Comparison of ENCODE assay signal across 24 mouse cellular contexts in genomic region chr5:112293800-112294199, GRCm38 (mm10). TPM values are rescaled to one million over a fixed set of nuclear protein-coding genes. Genes with fewer than 3 reads are reported as not detected.
DNase-seq lines count a peak whose midpoint lies in the region; ATAC-seq lines count a peak whose summit lies in the region.
"Had no signal": no experiment of that assay in that cellular context is flagged by ENCODE, and none has a peak within 500 bp of the region (broad histone marks: within the 10 kb centered on the region; RNA-seq: fewer than 3 reads in every experiment).

No protein-coding gene starts in this region.

- peak; percentile 6 for DNase-seq in adrenal gland, postnatal 14 days
- DNase-seq in adrenal gland, postnatal 10 days = no peak
- no peak for DNase-seq in liver, embryonic 11.5 days (ENCODE audit: low spot score)
- DNase-seq in cerebellum, adult 8-10 months = no peak
- no peak for DNase-seq in left cerebral cortex, postnatal 36 days (ENCODE audit: low spot score in 2 of 2)
- DNase-seq: adrenal gland, postnatal 36 days; cerebellum, adult 11-12 months; cerebellum, adult 9-10 months; cerebellum, postnatal 14 days; gastrocnemius, postnatal 10 days; gastrocnemius, postnatal 36 days; heart, adult 2 months had no signal

- intact Hi-C loops in left cerebral cortex, postnatal 36 days (cut with DNase I) = no loop called here

- 0 out of 2 replicates have a peak overlapping the region, but pooled peaks have one; percentile 5 for H3K27ac ChIP-seq in liver, embryonic 11.5 days (ENCODE audit: low read depth, low read length)
- H3K27ac ChIP-seq in liver, embryonic 12.5 days = no peak overlapping the region
- 0 out of 2 replicates have a peak overlapping the region, but pooled peaks have one; percentile 4 for H3K27ac ChIP-seq in brown adipose tissue, adult 24 weeks (replicated peaks; ENCODE audit: low read depth, low read length)
- H3K27ac ChIP-seq in liver, embryonic 16.5 days (ENCODE audit: low read length) = peak overlapping the region; percentile 34; the same call in 1 of the 2 replicates
- H3K27ac ChIP-seq: forebrain, embryonic 13.5 days; hindbrain, embryonic 12.5 days; hindbrain, embryonic 15.5 days had no signal

- no peak overlapping the region for H3K9ac ChIP-seq in liver, embryonic 11.5 days (ENCODE audit: low read depth, low read length)
- no peak overlapping the region for H3K9ac ChIP-seq in liver, embryonic 12.5 days
- H3K9ac ChIP-seq in liver, embryonic 16.5 days (ENCODE audit: low read depth, low read length) = no peak overlapping the region
- H3K9ac ChIP-seq: forebrain, embryonic 13.5 days; hindbrain, embryonic 12.5 days; hindbrain, embryonic 15.5 days had no signal

- H3K9me3 ChIP-seq in liver, embryonic 11.5 days (ENCODE audit: control insufficient read depth, low read length) = no peaks in the 10 kb centered on the region
- no peaks in the 10 kb centered on the region for H3K9me3 ChIP-seq in liver, embryonic 12.5 days (replicated peaks)
- no peaks in the 10 kb centered on the region for H3K9me3 ChIP-seq in liver, embryonic 16.5 days (replicated peaks; ENCODE audit: control insufficient read depth, low read length)
- H3K9me3 ChIP-seq: forebrain, embryonic 10.5 days; forebrain, embryonic 13.5 days; G1E; heart, embryonic 10.5 days; hindbrain, embryonic 12.5 days; hindbrain, embryonic 15.5 days had no signal

- 67% methylated on average over 2 of the region's 2 CpGs for WGBS in liver, embryonic 11.5 days
- WGBS in liver, embryonic 12.5 days (ENCODE audit: insufficient replicate concordance) = 60% methylated on average over 2 of the region's 2 CpGs
- 44% methylated on average over 2 of the region's 2 CpGs for WGBS in liver, embryonic 16.5 days (ENCODE audit: insufficient replicate concordance)

- no peak for ATAC-seq in liver, embryonic 11.5 days (replicated peaks; ENCODE audit: low FRiP score)
- no peak for ATAC-seq in liver, embryonic 12.5 days
- no peak for ATAC-seq in liver, embryonic 16.5 days (ENCODE audit: low read depth)
- ATAC-seq: forebrain, embryonic 13.5 days; forebrain, embryonic 16.5 days had no signal

- no peak overlapping the region for H3K4me2 ChIP-seq in liver, embryonic 11.5 days
- H3K4me2 ChIP-seq in liver, embryonic 12.5 days = no peak overlapping the region
- H3K4me2 ChIP-seq in liver, embryonic 16.5 days (ENCODE audit: low read depth, low read length) = no peak overlapping the region
- H3K4me2 ChIP-seq: forebrain, embryonic 13.5 days; hindbrain, embryonic 12.5 days; hindbrain, embryonic 15.5 days had no signal

- no peak overlapping the region for H3K4me3 ChIP-seq in liver, embryonic 11.5 days (ENCODE audit: low read depth, low read length)
- no peak overlapping the region for H3K4me3 ChIP-seq in liver, embryonic 12.5 days
- no peak overlapping the region for H3K4me3 ChIP-seq in brown adipose tissue, adult 24 weeks (ENCODE audit: insufficient read depth, low read depth, low read length)
- H3K4me3 ChIP-seq in liver, embryonic 16.5 days (ENCODE audit: low read depth, low read length) = no peak overlapping the region
- H3K4me3 ChIP-seq: forebrain, embryonic 10.5 days; forebrain, embryonic 13.5 days; heart, adult 2 months; heart, embryonic 10.5 days; hindbrain, embryonic 12.5 days; hindbrain, embryonic 15.5 days had no signal

- peaks cover 60% of the 10 kb centered on the region for H3K4me1 ChIP-seq in liver, embryonic 11.5 days (replicated peaks; ENCODE audit: control insufficient read depth, insufficient read depth, low read length)
- peaks cover 96% of the 10 kb centered on the region for H3K4me1 ChIP-seq in liver, embryonic 12.5 days
- peaks cover 73% of the 10 kb centered on the region for H3K4me1 ChIP-seq in brown adipose tissue, adult 24 weeks (ENCODE audit: control insufficient read depth, insufficient read depth, insufficient read length, low read length)
- H3K4me1 ChIP-seq in liver, embryonic 16.5 days (ENCODE audit: control insufficient read depth, low read depth, low read length) = peaks cover 67% of the 10 kb centered on the region

- H3K27me3 ChIP-seq in liver, embryonic 11.5 days (replicated peaks; ENCODE audit: control insufficient read depth, insufficient read depth, low read length) = no peaks in the 10 kb centered on the region
- H3K27me3 ChIP-seq in liver, embryonic 12.5 days (replicated peaks) = no peaks in the 10 kb centered on the region
- H3K27me3 ChIP-seq in liver, embryonic 16.5 days (ENCODE audit: control insufficient read depth, insufficient read depth, low read depth, low read length) = no peaks in the 10 kb centered on the region
- H3K27me3 ChIP-seq: forebrain, embryonic 13.5 days; hindbrain, embryonic 12.5 days; hindbrain, embryonic 15.5 days had no signal

- H3K36me3 ChIP-seq in liver, embryonic 11.5 days (ENCODE audit: control insufficient read depth, insufficient read depth, low read length) = 0 out of 2 replicates have a peak, but pooled peaks cover 2% of the 10 kb centered on the region
- peaks cover 11% of the 10 kb centered on the region; the same call in 1 of the 2 replicates for H3K36me3 ChIP-seq in liver, embryonic 12.5 days
- H3K36me3 ChIP-seq in liver, embryonic 16.5 days (ENCODE audit: control insufficient read depth, insufficient read depth) = no peaks in the 10 kb centered on the region
- H3K36me3 ChIP-seq: forebrain, embryonic 10.5 days; heart, embryonic 10.5 days; hindbrain, embryonic 12.5 days; hindbrain, embryonic 15.5 days had no signal

RNA-seq across cellular contexts. Expression of gene Tpst2, which starts 17.3 kb away (rescaled TPM):
- total RNA-seq in adrenal gland, postnatal 14 days (2021) = 161 and 186 TPM in 2 replicates
- 100 to 1,000 TPM; 116 to 169 TPM for total RNA-seq in adrenal gland, postnatal 10 days (2021)
- polyA plus RNA-seq in liver, embryonic 11.5 days (2014; fragmentation: Nextera tagmentation; extraction: Ambion mirVana) = 66.0 and 66.7 TPM in 2 replicates
- polyA plus RNA-seq in liver, embryonic 12.5 days (2016; fragmentation: Nextera tagmentation; extraction: Ambion mirVana) = 40.5 and 45.1 TPM in 2 replicates
- polyA plus RNA-seq in brown adipose tissue, adult 24 weeks (2012; ENCODE audit: insufficient read depth, insufficient read length, missing spikeins) = 23.8 and 30.1 TPM in 2 replicates
- polyA plus RNA-seq in liver, embryonic 16.5 days (2015; fragmentation: Nextera tagmentation; extraction: Ambion mirVana) = 38.5 and 38.8 TPM in 2 replicates
- total RNA-seq in left cerebral cortex, postnatal 36 days (2021) = 10 to 100 TPM; 32.1 to 46.3 TPM

RNA-seq across cellular contexts. Expression of gene Tfip11, which starts 32.4 kb away (rescaled TPM):
- 33.0 and 35.2 TPM in 2 replicates for total RNA-seq in adrenal gland, postnatal 14 days (2021)
- total RNA-seq in adrenal gland, postnatal 10 days (2021) = 10 to 100 TPM; 28.4 to 32.3 TPM
- 24.5 and 30.5 TPM in 2 replicates for polyA plus RNA-seq in liver, embryonic 11.5 days (2014; fragmentation: Nextera tagmentation; extraction: Ambion mirVana)
- polyA plus RNA-seq in liver, embryonic 12.5 days (2016; fragmentation: Nextera tagmentation; extraction: Ambion mirVana) = 19.7 and 20.7 TPM in 2 replicates
- 9.5 and 9.8 TPM in 2 replicates for polyA plus RNA-seq in brown adipose tissue, adult 24 weeks (2012; ENCODE audit: insufficient read depth, insufficient read length, missing spikeins)
- polyA plus RNA-seq in liver, embryonic 16.5 days (2015; fragmentation: Nextera tagmentation; extraction: Ambion mirVana) = 11.8 and 12.6 TPM in 2 replicates
- total RNA-seq in left cerebral cortex, postnatal 36 days (2021) = 10 to 100 TPM; 44.4 to 46.8 TPM

RNA-seq across cellular contexts. Expression of gene Crybb1, which starts 38.2 kb away (rescaled TPM):
- 1.8 and 1.9 TPM in 2 replicates for total RNA-seq in adrenal gland, postnatal 14 days (2021)
- total RNA-seq in adrenal gland, postnatal 10 days (2021) = 1 to 10 TPM; 1.4 to 2.2 TPM
- 0.31 and 0.45 TPM in 2 replicates for polyA plus RNA-seq in liver, embryonic 11.5 days (2014; fragmentation: Nextera tagmentation; extraction: Ambion mirVana)
- polyA plus RNA-seq in liver, embryonic 12.5 days (2016; fragmentation: Nextera tagmentation; extraction: Ambion mirVana) = 0.15 and 0.16 TPM in 2 replicates
- polyA plus RNA-seq in brown adipose tissue, adult 24 weeks (2012; ENCODE audit: insufficient read depth, insufficient read length, missing spikeins) = not detected in 2 replicates
- 0.28 and 0.32 TPM in 2 replicates for polyA plus RNA-seq in liver, embryonic 16.5 days (2015; fragmentation: Nextera tagmentation; extraction: Ambion mirVana)
- 1 to 10 TPM; 7.1 to 10.0 TPM for total RNA-seq in left cerebral cortex, postnatal 36 days (2021)
- total RNA-seq: G1E; granulocyte monocyte progenitor cell, adult 5-6 weeks; hematopoietic stem cell, adult 5-6 weeks had no signal
- polyA plus RNA-seq: forebrain, embryonic 10.5 days; G1E; heart, embryonic 10.5 days had no signal

RNA-seq across cellular contexts. Expression of gene Cryba4, which starts 41.5 kb away (rescaled TPM):
- 16.2 and 28.2 TPM in 2 replicates for total RNA-seq in adrenal gland, postnatal 14 days (2021)
- total RNA-seq in adrenal gland, postnatal 10 days (2021) = 10 to 100 TPM in 1 of 2 experiments, 1 to 10 TPM in 1; 7.9 to 17.4 TPM
- polyA plus RNA-seq in liver, embryonic 11.5 days (2014; fragmentation: Nextera tagmentation; extraction: Ambion mirVana) = 0.84 and 1.3 TPM in 2 replicates
- 0.73 and 0.77 TPM in 2 replicates for polyA plus RNA-seq in liver, embryonic 12.5 days (2016; fragmentation: Nextera tagmentation; extraction: Ambion mirVana)
- polyA plus RNA-seq in brown adipose tissue, adult 24 weeks (2012; ENCODE audit: insufficient read depth, insufficient read length, missing spikeins) = not detected in 2 replicates
- 0.49 and 0.67 TPM in 2 replicates for polyA plus RNA-seq in liver, embryonic 16.5 days (2015; fragmentation: Nextera tagmentation; extraction: Ambion mirVana)
- under 1 TPM; 0.59 to 0.95 TPM for total RNA-seq in left cerebral cortex, postnatal 36 days (2021)
- total RNA-seq: granulocyte monocyte progenitor cell, adult 5-6 weeks; hematopoietic stem cell, adult 5-6 weeks had no signal
- polyA plus RNA-seq: heart, embryonic 10.5 days had no signal

RNA-seq across cellular contexts. Expression of gene Srrd, which starts 49.0 kb away (rescaled TPM):
- total RNA-seq in adrenal gland, postnatal 14 days (2021) = 23.7 and 41.2 TPM in 2 replicates
- 10 to 100 TPM; 15.7 to 25.8 TPM for total RNA-seq in adrenal gland, postnatal 10 days (2021)
- polyA plus RNA-seq in liver, embryonic 11.5 days (2014; fragmentation: Nextera tagmentation; extraction: Ambion mirVana) = 35.3 and 36.5 TPM in 2 replicates
- polyA plus RNA-seq in liver, embryonic 12.5 days (2016; fragmentation: Nextera tagmentation; extraction: Ambion mirVana) = 23.1 and 26.1 TPM in 2 replicates
- polyA plus RNA-seq in brown adipose tissue, adult 24 weeks (2012; ENCODE audit: insufficient read depth, insufficient read length, missing spikeins) = 8.3 and 14.3 TPM in 2 replicates
- 12.6 and 12.9 TPM in 2 replicates for polyA plus RNA-seq in liver, embryonic 16.5 days (2015; fragmentation: Nextera tagmentation; extraction: Ambion mirVana)
- 10 to 100 TPM; 26.5 to 29.7 TPM for total RNA-seq in left cerebral cortex, postnatal 36 days (2021)
